Mouse (Mus musculus) midbrain, embryonic 11.5 days (tissue): ENCODE results near the gene Hspa12a. TPM values are rescaled to one million over a fixed set of nuclear protein-coding genes. Genes with fewer than 3 reads are reported as not detected.

Experiments used
- ATAC-seq: fragments of 200-750 bp; cut with Nextera tagmentation; 2 replicates; pipeline ENCODE4 v1.8.0; 2017; ENCODE audit warnings: moderate TSS enrichment, moderate library complexity; ENCODE audit not compliant: low FRiP score
- DNase-seq: peaks from one replicate; pipeline ENCODE4 v3.0.0; 2015; ENCODE audit warnings: low spot score; ENCODE audit errors: missing footprints
- H3K27ac ChIP-seq: fragments of 300-500 bp; sonication (generic); 2 replicates; pipeline ENCODE4 v1.5.1; 2014; ENCODE audit warnings: low read depth, low read length
- H3K27me3 ChIP-seq: fragments of 300-500 bp; sonication (generic); 2 replicates; pipeline ENCODE4 v1.6.1; 2014; ENCODE audit warnings: mild to moderate bottlenecking, low read length, moderate library complexity, mixed read lengths; ENCODE audit not compliant: control insufficient read depth, insufficient read depth
- H3K36me3 ChIP-seq: fragments of 300-500 bp; sonication (generic); 2 replicates; pipeline ENCODE4 v1.6.1; 2014; ENCODE audit warnings: mild to moderate bottlenecking, low read length, moderate library complexity, mixed read lengths; ENCODE audit not compliant: control insufficient read depth, insufficient read depth
- H3K4me1 ChIP-seq: fragments of 300-500 bp; sonication (generic); 2 replicates; pipeline ENCODE4 v1.6.1; 2014; ENCODE audit warnings: low read length; ENCODE audit not compliant: control insufficient read depth, insufficient read depth
- H3K4me2 ChIP-seq: fragments of 300-500 bp; sonication (generic); 2 replicates; pipeline ENCODE4 v1.6.1; 2014; ENCODE audit warnings: mild to moderate bottlenecking, moderate library complexity
- H3K4me3 ChIP-seq: fragments of 300-500 bp; sonication (generic); 2 replicates; pipeline ENCODE4 v1.5.1; 2014; ENCODE audit warnings: low read depth, low read length
- H3K9ac ChIP-seq: fragments of 300-500 bp; sonication (generic); 2 replicates; pipeline ENCODE4 v1.6.1; 2014; ENCODE audit warnings: low read length
- H3K9me3 ChIP-seq: fragments of 300-500 bp; sonication (generic); 2 replicates; pipeline ENCODE4 v1.6.1; 2016; ENCODE audit warnings: low read length; ENCODE audit not compliant: control insufficient read depth
- WGBS: fragments of 180-500 bp; shearing (Covaris S2); extraction: QIAGEN DNeasy Blood & Tissue Kit; methylation state at CpG from one replicate; pipeline ENCODE4 v1.1.7; 2014; 5-methylcytosine and 5-hydroxymethylcytosine counted together
- polyA plus RNA-seq: library from polyadenylated mRNA; unstranded; fragments of >200 nt; fragmentation: Nextera tagmentation; extraction: Ambion mirVana; gene quantifications from 2 replicates; pipeline ENCODE4 v1.2.1, GENCODE M21; 2014

The Hspa12a gene
- polyA plus RNA-seq, 1 experiment from 2014 or later, result 9.3 TPM

DNA sequence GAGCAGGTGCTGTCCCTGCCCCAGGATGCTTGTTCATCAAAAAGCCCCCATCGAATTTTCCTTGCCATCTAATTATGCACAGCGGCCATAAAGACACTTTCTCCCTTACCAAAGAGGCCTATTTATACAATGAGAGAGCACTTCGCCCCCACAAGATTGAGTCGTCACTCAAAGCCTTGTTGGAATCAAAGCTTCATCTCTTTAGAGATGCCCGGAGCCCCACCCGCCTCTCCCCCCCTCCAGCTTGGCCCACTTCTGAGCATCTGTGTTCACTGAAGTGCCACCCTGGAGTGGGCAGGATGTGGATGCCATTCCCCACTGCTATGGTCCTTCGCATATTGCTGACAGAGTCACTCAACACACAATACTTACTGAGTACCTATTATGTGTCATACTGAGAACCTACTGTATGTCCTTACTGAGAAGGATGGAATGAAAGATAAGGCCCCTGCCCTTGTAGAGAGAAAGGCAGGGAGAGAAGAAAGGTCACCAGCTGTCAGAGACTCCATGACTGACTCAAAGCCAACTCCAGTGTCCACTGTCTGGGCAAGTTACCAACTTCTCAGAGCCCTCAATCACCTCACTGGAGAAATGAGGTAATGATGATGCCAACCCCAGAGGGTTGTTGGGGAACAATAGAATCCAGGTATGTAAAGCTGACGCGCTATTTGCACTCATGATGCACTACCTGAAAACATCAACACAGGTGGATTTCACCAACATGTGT is 87.2 kb downstream of the Hspa12a start:
- Histone ChIP-seq H3K4me3 (no peak overlapping the region), H3K9ac (no peak overlapping the region), H3K27me3 (no peaks in the 10 kb centered on the region; the same call in 1 of the 2 replicates), H3K4me2 (no peak overlapping the region), H3K27ac (no peak overlapping the region), H3K36me3 (no peaks in the 10 kb centered on the region), H3K4me1 (peaks cover 7% of the 10 kb centered on the region), H3K9me3 (no peaks in the 10 kb centered on the region)
- WGBS, result 78% methylated on average over 9 of the region's 9 CpGs
- peak; percentile 79 for DNase-seq
- ATAC-seq, result no peak

DNA sequence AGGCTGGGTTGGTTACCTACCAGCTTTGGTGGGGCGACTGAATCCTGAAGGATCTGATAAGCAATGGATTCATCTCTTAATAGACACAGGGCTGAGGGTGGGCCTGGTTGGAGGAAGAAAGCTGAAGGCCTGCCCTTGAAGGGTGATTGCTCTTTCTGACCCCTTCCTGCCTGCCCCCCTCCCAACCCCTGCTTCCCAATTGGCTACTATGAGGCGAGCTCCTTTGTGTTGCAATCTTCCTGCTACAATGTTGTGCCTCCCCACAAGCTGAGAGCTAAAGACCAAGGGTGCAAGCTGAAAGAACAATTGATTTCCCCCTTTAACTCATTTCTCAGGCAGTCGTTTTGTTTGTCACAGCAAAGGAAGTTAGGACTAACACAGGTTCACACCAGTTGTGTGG is 88.6 kb downstream of the Hspa12a start:
- Histone ChIP-seq H3K9me3 (no peaks in the 10 kb centered on the region), H3K27ac (no peak overlapping the region), H3K4me1 (peaks cover 7% of the 10 kb centered on the region), H3K27me3 (no peaks in the 10 kb centered on the region), H3K4me2 (no peak overlapping the region), H3K9ac (no peak overlapping the region), H3K4me3 (no peak overlapping the region), H3K36me3 (no peaks in the 10 kb centered on the region)
- peak; percentile 45 for DNase-seq
- ATAC-seq, result no peak
- WGBS, result 71% methylated on average over 3 of the region's 3 CpGs

DNA sequence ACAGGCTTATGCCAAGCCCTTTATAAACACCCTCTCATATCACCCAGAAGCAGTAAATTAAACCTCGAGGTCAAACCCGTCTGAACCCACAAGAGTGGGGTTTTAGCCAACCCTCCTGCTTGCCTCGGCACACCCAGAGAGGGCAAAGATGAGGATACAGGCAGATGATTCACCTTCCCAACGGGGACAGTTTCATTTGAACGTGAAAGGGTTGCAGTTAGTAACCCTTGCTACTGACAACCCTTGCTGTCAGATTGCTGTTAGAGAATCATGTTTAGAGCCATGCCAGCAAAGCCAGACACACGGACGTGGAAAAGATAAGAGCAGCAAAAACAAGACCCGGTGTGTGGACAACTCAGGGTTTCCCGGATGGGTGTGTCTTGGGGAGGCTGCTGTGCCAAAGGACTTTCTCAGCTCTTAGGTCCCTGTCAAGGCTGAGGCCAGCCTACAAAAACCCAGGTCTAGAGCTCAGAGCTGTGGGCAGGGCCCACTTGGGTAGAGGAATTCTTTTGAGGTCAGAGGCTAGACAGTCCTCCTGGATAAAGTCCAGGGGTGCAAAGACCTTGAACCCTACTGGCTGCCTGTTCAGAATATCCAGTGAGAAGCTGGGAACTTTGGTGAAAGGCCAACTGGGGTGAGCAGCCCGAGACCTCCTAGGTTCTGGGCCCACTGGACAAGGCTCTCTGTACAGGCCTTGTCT is 90.3 kb downstream of the Hspa12a start:
- Histone ChIP-seq H3K36me3 (no peaks in the 10 kb centered on the region), H3K4me2 (no peak overlapping the region), H3K4me3 (no peak overlapping the region), H3K27ac (no peak overlapping the region), H3K9ac (no peak overlapping the region), H3K9me3 (no peaks in the 10 kb centered on the region), H3K27me3 (no peaks in the 10 kb centered on the region), H3K4me1 (no peaks in the 10 kb centered on the region)
- DNase-seq, result peak; percentile 26
- 88% methylated on average over 10 of the region's 10 CpGs for WGBS
- ATAC-seq, result no peak

DNA sequence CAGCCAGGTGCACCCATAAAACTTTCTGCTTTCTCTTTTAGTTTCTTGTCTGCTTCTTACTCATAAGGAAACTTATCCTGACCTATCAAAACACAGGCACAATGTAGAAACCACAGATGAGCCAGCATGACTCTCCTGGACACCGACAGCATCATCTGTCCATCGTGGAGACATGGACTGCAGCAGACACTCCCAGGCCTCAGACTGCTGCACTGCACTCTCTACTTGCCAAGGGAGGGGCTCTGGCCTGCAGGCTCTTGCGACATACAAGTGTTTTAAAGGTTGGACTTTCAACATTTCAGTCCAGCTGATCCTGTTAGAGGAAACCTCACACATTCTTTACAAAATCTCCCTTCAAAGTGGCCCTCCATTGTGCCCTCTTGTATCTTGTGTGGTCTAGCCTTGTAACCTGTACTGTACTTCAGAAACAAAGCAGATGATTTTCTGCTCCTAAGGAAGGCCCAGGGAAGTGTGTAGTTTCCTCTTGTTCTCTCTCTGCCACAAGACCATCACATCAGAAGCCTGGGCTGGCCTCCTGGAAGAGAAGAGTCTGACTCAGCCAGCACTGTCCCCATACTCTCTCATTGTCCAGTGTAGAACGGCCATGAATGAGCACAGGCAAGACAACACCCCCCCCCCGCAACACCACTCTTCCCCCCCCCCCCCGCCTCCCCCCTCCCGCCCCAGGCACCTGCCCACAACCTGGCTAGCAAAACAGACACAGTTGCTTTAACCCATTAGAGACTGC is 92.6 kb downstream of the Hspa12a start:
- ATAC-seq, result no peak
- no peaks in the 10 kb centered on the region for H3K27me3 ChIP-seq
- no peaks in the 10 kb centered on the region for H3K9me3 ChIP-seq
- no peak for DNase-seq
- H3K27ac ChIP-seq, result no peak overlapping the region
- no peak overlapping the region for H3K4me3 ChIP-seq
- no peaks in the 10 kb centered on the region for H3K4me1 ChIP-seq
- H3K4me2 ChIP-seq, result no peak overlapping the region
- H3K9ac ChIP-seq, result no peak overlapping the region
- no peaks in the 10 kb centered on the region for H3K36me3 ChIP-seq
- WGBS, result 81% methylated on average over 6 of the region's 7 CpGs

DNA sequence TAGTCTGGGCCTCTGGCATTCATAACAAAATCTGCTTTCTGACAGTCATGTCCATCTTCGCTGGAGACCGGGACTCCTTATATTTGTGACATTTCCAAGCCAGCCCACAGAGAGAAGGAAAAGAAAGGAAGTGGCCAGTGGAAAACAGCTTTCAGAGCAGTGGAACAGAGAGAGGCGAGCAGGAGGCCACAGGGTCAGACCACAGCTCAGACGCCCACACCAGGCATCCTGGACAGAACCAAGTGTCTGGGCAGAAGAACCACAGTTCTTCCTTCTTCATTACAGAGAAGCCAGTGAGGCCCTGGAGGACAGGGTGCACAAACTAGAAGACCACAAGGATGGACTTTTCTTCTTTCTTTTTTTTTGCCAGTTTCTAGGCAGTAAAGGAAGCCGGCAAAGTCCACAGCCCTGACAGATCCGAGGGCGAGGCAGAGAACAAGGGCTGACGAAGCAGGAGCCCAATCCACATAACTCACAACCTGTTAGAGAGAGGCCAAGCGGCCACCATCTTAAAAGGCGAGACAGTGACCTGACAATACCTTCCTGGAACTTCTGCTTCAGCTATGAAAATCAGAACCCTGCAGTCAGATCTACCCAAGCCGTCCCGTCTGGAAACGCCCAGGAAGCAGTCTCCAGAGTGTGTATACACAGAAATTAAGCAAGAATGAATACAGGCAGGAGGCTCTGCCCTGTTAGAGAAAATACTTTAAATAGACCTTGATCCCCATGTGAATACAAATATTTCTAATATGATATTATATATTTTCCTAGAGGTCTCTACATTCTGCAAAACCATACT is 93.9 kb downstream of the Hspa12a start:
- H3K27me3 ChIP-seq, result no peaks in the 10 kb centered on the region
- H3K36me3 ChIP-seq, result no peaks in the 10 kb centered on the region
- no peak overlapping the region for H3K9ac ChIP-seq
- ATAC-seq (no peak), DNase-seq (no peak)
- H3K4me3 ChIP-seq, result no peak overlapping the region
- H3K9me3 ChIP-seq, result no peaks in the 10 kb centered on the region
- no peak overlapping the region for H3K4me2 ChIP-seq
- no peaks in the 10 kb centered on the region for H3K4me1 ChIP-seq
- no peak overlapping the region for H3K27ac ChIP-seq
- WGBS, result 88% methylated on average over 13 of the region's 13 CpGs

DNA sequence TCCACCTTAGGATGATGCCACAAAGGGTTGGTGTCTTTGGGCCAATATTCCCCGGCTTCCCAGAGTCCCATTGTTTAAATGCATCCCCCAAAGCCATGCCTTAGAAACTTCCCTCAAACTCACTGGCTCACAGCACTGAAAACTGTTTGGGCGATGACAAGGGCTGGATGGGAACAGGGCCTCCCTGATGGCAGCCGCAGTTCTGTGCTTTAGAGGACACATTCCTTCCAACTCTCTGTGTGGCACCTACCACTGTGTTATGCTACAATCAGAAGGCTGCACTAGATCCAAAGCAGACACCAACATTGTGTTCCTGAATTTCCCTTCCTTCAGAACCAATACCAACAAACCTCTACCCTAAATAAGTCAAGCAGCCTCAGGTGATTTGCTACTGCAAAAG is 99.8 kb downstream of the Hspa12a start:
- Histone ChIP-seq H3K4me1 (no peaks in the 10 kb centered on the region), H3K4me3 (no peak overlapping the region), H3K9ac (no peak overlapping the region), H3K27ac (no peak overlapping the region), H3K36me3 (no peaks in the 10 kb centered on the region), H3K9me3 (no peaks in the 10 kb centered on the region), H3K4me2 (no peak overlapping the region), H3K27me3 (no peaks in the 10 kb centered on the region)
- no peak for DNase-seq
- ATAC-seq, result no peak
- WGBS, result 83% methylated on average over 3 of the region's 3 CpGs

DNA sequence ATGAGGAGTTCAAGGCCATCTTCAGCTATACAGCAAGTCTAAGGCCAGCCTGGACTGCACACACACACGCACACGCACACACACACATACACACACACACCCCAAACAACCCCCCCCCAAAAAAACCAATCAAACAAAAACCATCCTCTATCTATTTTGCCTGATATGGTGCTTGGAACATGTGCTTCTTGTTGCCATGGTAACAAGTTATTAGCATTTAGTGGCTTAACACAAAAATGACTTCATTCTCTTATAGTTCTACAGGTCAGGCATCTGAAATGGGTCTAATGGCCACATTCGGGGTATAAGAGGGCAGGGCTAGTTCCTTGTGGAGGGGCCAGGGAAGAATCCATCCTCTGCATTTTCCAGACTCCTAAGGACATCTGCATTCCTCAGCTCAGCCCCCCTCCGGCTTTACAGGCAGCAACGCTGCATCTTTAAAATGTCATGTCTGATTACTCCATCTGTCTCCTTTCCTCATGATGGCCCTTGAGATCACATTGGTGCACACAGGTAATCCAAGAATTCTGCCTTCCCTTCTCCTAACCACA is 102.7 kb downstream of the Hspa12a start:
- no peak for ATAC-seq

DNA sequence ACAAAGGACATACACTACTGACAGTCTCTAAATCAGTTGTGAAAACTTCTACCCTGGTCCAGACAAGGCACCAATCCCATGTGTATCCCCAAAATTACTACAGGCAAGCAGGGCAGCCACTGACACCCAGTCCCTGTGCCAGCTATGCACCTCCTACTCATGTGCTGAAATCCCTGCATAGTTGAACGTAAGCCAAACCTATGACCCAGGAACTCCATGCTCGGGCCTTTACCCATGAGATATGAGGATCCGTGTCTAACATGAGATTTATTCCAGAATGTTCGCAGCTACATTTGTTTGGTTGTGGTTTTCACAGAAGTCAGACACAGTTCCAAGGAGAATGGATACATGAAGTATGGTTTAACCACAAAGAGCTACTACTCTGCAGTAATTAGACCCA is 103.6 kb downstream of the Hspa12a start:
- no peaks in the 10 kb centered on the region for H3K36me3 ChIP-seq
- ATAC-seq (no peak), DNase-seq (no peak)
- H3K4me1 ChIP-seq, result peaks cover 3% of the 10 kb centered on the region; the same call in 1 of the 2 replicates
- WGBS, result 88% methylated on average over 4 of the region's 4 CpGs
- no peak overlapping the region for H3K27ac ChIP-seq
- H3K4me3 ChIP-seq, result no peak overlapping the region
- no peak overlapping the region for H3K4me2 ChIP-seq
- H3K27me3 ChIP-seq, result no peaks in the 10 kb centered on the region
- no peaks in the 10 kb centered on the region for H3K9me3 ChIP-seq
- no peak overlapping the region for H3K9ac ChIP-seq

More for the DNA sequence above, 102.7 kb downstream of the Hspa12a start:
- no peak overlapping the region for H3K9ac ChIP-seq
- H3K36me3 ChIP-seq, result no peaks in the 10 kb centered on the region
- H3K27me3 ChIP-seq, result no peaks in the 10 kb centered on the region
- peaks cover 3% of the 10 kb centered on the region; the same call in 1 of the 2 replicates for H3K4me1 ChIP-seq
- H3K4me3 ChIP-seq, result no peak overlapping the region
- no peak overlapping the region for H3K27ac ChIP-seq
- no peak overlapping the region for H3K4me2 ChIP-seq
- WGBS, result 73% methylated on average over 5 of the region's 5 CpGs
- no peaks in the 10 kb centered on the region for H3K9me3 ChIP-seq
- no peak for DNase-seq
